Mouse (Mus musculus): ENCODE results near the gene Rab11a.

The Rab11a gene

GRCm38 (mm10) chr9:64737406-64738201, at the start of gene Rab11a:
Gene Rab11a, minus strand, starts transcription at chr9:64737758.
- DNase-seq (ENCODE audit: low spot score in 2 of 2), result peak; percentile 90 to 93

GRCm38 (mm10) chr9:64786216-64786905, 48.8 kb upstream of the Rab11a start:
- DNase-seq (ENCODE audit: low spot score in 2 of 2), result no peak

GRCm38 (mm10) chr9:64784841-64785240, 47.3 kb upstream of the Rab11a start:
- DNase-seq (ENCODE audit: low spot score in 2 of 2), result no peak

DNA sequence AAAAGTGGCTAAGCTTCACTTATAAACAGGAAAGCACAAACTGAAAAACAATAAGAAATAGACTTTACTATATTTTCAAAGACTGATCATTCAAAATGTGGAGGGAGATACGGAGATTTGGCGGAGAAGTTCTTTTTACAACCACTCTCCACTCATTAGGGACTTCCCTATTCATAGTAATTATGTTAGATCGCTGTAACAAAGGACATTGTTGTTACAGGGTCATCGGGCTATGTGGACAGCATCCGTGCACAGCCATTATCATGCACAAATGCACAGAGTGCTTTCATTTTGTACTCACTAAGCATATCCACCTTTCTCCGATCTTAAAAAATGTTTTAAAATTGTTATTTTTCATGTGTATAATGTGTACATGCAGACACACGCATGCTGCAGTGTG, 46.0 kb upstream of the Rab11a start:
- DNase-seq (ENCODE audit: low spot score in 2 of 2), result no peak

DNA sequence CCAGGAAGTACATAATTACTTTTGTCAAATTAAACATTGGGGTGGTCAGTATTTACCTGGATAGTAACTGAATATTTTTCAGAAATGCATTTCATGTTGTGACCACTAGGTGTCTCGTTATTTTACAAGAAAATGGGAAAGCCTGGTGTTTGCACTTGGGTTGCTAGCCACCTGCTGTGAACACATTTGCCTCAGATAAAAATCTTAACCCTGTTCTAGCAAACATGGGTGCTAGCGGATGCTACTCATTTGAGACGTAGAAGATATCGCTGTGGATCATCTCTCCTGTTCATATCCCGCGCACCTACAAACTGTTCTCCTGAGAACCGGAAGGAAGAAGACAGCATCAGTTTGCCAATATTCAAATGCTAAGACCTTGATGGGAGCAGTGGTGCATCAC, 42.1 kb upstream of the Rab11a start:
- DNase-seq (ENCODE audit: low spot score in 2 of 2), result no peak

- DNase-seq (ENCODE audit: low spot score in 2 of 2), result no peak
Observed at GRCm38 (mm10) chr9:64778151-64778550, 40.6 kb upstream of the Rab11a start.

GRCm38 (mm10) chr9:64777441-64777987, 40.0 kb upstream of the Rab11a start:
- no peak for DNase-seq (ENCODE audit: low spot score in 2 of 2)

DNA sequence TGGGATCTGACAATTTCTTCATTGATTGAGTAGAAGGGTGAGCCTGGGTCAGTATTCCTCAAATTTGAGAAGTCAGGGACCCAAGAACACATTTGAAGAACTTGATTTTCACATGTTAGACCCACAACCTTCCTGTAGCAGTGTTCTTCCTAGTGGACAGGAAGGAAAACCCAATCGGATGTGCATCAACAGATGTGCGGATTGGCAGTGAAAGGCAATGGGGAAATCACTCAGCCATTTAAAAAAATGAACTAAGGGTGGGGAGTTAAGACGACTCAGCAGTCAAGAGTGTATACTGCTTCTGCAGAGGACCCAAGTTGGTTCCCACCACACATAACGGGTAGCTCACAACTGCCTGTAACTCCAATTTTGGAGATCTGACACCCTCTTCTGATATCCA, 37.9 kb upstream of the Rab11a start:
- DNase-seq (ENCODE audit: low spot score in 2 of 2), result no peak

- DNase-seq (ENCODE audit: low spot score in 2 of 2), result no peak
Observed at GRCm38 (mm10) chr9:64774883-64775282, 37.3 kb upstream of the Rab11a start.

DNA sequence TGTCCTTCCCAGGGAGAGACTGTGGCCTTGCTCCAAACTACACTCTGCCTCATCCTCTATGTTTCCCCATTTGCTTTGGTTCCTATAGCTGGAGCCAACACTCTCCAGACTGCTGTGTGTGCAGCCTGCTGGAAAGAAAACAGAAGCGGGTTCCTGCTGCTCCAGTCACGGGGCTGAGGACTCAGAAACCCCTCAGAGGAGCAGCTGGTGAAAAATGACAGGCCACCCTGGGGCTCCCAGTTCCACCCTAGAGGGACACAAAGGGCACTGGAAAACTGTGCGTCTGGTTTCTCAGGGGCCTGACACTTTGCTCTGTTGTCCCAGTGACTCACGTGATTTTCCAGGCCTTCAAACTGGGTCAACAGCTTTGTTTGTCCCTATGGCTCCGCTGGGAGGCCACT, 36.9 kb upstream of the Rab11a start:
- peak in 1 of 2 experiments; percentile 37 for DNase-seq (ENCODE audit: low spot score in 2 of 2)

DNA sequence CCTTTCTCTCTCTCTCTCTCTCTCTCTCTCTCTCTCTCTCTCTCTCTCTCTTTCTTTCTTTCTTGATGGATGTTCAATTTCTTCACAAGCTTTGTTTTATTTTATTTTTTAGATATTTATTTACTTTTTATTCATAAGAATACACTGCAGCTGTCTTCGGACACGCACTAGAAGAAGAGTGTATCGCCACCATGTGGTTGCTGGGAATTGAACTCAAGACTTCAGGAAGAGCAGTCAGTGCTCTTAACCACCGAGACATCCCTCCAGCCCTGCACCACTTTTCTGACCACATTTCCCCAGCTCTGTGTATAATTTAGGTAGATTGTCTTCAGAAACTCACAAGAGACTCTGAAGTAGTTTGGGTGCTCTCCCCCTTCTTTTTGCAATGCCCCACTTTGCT, 36.4 kb upstream of the Rab11a start:
- no peak for DNase-seq (ENCODE audit: low spot score in 2 of 2)

- DNase-seq (ENCODE audit: low spot score in 2 of 2), result no peak
Observed at GRCm38 (mm10) chr9:64773254-64773653, 35.7 kb upstream of the Rab11a start.

GRCm38 (mm10) chr9:64771236-64771635, 33.7 kb upstream of the Rab11a start:
- DNase-seq (ENCODE audit: low spot score in 2 of 2), result peak in 1 of 2 experiments; percentile 63

GRCm38 (mm10) chr9:64770411-64770849, 32.9 kb upstream of the Rab11a start:
- DNase-seq (ENCODE audit: low spot score in 2 of 2), result no peak

- DNase-seq (ENCODE audit: low spot score in 2 of 2), result no peak
Observed at GRCm38 (mm10) chr9:64769911-64770310, 32.4 kb upstream of the Rab11a start.

GRCm38 (mm10) chr9:64769066-64769695, 31.6 kb upstream of the Rab11a start:
- DNase-seq (ENCODE audit: low spot score in 2 of 2), result no peak

DNA sequence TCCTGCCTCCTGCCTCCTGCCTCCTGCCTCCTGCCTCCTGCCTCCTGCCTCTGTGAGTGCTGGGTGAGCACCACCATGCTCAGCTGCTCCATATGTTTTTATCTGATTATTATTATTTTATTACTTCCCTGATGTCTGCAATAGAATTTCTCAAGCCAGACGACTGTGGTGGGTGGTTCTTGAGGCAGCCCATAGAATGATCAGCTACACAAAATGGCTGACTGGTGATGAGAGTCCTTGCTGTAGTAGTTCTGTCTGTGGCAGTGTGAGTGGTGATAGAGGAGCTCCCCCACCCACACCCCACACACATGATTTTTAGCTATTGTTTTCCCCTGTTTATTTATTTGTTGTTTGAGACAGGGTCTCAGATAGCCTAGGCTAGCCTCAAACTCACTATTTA, 30.2 kb upstream of the Rab11a start:
- no peak for DNase-seq (ENCODE audit: low spot score in 2 of 2)

DNA sequence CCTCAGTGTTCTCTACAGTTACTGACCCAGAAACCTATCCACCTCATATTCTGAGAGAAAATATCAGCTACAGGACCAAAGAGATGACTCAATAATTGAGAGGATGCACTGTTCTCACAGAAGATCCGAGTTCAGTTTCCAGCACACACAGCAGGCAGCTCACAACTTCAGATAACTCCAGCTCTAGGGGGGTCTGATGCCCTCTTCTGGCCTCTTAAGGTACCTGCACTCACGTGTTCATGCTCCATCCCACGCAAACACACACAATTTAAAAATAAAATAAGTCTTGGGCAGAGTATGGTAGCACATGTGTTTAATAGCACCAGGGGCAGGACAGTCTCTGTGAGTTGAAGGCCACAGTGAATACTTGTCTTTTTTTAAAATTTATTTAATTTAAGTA, 28.6 kb upstream of the Rab11a start:
- no peak for DNase-seq (ENCODE audit: low spot score in 2 of 2)

GRCm38 (mm10) chr9:64764824-64765223, 27.3 kb upstream of the Rab11a start:
- DNase-seq (ENCODE audit: low spot score in 2 of 2), result no peak

- DNase-seq (ENCODE audit: low spot score in 2 of 2), result no peak
Observed at GRCm38 (mm10) chr9:64758052-64758451, 20.5 kb upstream of the Rab11a start.

DNA sequence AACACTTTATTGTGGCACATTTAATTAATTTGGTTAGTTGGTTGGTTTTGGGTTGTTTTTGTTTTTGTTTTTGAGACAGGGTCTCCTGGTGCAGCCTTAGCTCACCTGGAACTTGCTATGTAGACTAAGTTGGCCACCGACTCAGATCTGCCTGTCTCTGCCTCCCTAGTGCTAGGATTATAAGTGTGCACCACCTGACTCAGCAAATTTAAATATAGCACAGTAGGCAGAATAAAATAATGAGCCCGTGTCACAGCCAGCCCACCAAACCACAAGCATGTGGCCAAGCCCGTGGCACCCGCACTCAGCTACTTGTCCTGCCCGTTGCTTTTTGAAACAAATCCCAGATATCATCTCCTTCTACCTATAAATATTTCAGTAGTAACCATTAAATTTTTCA, 15.0 kb upstream of the Rab11a start:
- DNase-seq (ENCODE audit: low spot score in 2 of 2), result no peak

DNA sequence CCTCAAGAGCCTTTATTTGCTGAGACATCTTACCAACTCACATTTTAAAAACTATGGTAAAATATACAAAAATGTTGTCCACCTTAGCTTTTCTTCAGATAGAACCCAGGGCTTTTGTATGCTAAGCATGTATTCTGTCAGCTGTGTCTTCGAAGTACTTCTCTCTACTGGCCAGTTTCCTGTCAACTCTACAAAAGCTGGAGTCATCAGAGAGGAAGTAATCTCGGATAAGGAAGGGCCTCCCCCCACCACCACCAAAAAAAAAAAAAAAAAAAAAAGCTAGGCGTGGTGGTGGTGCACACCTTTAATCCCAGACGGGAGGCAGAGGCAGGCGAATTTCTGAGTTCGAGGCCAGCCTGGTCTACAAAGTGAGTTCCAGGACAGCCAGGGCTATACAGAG, 11.8 kb upstream of the Rab11a start:
- DNase-seq (ENCODE audit: low spot score in 2 of 2), result no peak
